Mouse (Mus musculus): ENCODE data around the gene Slx1b.
"Not testable (repeated sequence)": the region's sequence is repeated elsewhere in the genome, so short reads cannot be mapped to it uniquely, and the experiment has no call there.

The Slx1b gene

DNA sequence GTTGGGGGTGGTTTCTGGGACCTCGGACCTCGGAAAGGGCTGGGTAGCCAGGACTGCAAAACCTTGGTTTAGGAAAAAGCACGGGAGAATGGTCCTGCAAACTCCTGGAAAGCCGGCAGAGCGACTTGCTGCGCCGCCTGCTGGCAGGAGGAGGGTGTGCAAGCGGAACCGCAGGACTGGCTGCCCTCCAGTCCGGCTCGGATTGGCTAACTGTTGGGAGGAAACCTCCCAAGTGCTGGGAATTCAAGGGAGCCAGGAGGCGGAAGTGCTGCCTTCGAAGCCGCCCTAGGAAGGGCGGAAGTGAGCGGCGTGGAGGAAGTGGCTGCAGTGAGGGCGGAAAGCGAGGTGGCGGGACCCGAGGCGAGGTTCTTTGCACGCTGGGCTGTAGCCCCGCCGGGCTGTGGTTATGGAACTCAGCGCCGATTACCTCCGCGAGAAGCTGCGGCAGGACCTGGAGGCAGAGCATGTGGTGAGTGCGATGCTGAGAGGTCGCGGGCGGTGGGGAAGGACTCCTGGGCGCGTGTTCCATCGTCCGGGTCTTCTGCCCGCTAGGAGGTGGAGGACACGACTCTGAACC lies at the start of gene Slx1b:
Slx1b (minus strand) TSS at position 154 of the 577 bp plus-strand sequence.
- DNase-seq (ENCODE audit: low read depth), result peak; percentile 97

DNA sequence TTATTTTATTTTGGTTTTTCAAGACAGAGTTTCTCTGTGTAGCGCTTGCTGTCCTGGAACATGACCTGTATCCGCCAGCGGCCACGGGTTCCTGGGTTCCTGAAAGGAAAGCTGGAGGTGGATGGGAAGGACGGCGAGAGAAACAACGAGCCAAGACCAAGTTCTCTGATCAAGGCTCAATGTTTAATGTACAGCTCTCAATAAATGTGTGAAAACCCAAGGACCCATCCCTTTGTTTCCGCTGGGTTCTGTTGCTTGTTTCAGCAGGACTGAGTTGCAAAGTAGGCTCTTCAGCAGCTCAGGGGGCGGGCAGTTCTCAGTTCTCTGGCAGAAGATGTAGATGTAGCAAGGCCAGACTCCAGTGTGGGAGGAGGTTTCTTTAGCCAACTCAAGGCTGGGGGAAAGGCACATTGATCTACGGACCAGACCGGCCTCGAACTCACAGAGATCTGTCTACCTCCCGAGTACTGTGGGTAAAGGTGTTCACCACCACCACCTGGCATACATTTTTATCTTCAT lies 46.4 kb upstream of the Slx1b start:
- DNase-seq (ENCODE audit: low read depth), result no peak

DNA sequence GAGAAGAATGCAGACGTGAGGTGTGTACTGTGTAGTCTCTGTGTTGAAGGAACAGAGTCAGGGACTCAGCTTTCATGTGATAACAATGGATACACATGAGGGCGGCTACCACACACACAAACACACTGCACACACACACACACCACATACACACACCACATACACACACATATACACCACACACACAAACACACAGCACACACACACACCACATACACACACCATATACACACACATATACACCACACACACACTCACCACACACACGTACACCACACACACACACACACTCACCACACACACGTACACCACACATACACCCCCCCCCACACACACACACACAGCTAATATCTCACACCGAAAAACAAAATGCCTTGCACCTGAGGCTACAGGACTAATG lies 45.9 kb upstream of the Slx1b start:
- DNase-seq (ENCODE audit: low read depth), result no peak

DNA sequence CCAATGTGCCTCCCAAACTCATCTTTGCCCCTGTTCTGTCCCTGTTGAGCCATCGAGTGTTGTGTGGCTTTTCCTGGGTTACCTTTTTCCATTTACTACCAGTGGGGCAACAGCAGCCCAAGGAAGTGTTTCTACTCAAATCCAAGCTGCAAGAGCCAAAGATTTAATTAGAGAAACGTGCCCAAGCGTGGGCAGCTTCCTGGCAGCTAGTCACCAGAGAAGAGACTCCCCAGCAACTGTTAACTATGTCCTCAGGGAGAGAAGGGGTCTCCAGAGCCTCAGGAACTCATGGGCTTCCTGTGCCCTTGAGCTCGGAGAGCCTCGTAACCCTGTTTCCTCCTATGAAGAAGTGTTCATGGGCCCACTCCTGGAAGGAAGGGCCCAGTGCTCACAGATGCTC lies 45.4 kb upstream of the Slx1b start:
- no peak for DNase-seq (ENCODE audit: low read depth)

DNA sequence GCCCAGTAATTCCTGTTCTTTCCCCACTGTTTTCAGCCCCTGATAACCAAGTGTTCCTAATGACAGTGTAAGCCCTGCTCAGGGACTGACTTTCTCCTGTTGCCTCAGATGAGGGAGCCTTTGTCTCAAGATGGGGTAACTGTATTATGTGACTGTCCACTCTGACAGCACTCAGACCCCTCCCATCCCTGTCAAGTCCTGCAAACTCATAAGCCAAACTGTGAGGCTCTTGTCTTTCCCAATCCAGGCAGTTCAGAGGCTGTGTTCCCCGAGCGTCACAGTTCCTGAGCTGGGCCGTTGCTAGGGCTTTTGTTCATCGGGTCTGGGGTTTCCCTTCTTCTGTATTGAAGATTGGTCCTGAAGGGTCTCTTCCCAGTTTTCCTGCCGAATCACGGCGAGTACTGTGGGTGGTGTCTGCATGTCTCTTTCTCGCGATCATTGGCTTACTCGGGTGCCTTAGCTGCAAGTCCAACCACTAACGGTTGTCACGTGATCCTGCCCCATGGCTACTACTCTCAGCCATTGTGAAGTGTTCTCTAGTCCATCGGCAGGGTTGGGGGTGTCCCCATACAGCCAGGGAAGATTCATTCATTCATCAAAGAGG lies 44.6 kb upstream of the Slx1b start:
- DNase-seq (ENCODE audit: low read depth), result no peak

DNA sequence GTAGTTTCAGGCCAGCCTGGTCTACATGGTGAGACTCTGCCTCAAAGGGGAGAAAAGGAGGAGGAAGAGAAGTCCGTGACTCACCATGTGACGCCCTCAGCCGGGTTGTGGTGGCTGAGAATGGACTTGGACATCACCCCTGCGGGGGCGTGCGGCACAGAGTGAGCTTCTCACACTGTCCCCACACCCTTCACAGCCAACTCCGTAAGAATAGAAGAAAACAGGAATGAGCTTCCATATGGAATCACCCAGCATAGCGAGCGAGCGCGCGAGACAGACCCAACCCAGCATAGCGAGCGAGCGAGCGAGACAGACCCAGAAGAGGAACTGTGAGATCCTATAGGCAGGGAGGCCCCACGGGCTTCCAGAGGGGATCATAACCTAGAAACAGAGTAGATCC lies 44.0 kb upstream of the Slx1b start:
- DNase-seq (ENCODE audit: low read depth), result no peak

DNA sequence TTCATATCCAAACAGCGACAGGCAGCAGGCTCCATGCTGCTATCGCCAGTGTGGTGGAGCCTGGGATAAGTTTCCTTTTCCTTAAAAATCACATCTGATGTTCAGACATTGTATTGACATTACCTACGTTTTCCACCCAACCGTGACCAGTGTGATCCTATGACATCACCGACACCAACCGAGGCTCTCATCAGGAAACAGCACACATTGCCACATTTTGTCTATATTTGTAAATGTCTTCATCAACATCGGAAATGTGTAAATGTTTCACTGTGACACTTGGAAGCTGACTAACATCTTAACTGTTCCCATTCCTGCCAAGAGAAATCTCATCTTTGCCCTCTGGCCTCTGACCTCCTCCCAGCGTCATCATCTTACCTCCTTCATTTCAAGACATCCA lies 40.5 kb upstream of the Slx1b start:
- DNase-seq (ENCODE audit: low read depth), result no peak

DNA sequence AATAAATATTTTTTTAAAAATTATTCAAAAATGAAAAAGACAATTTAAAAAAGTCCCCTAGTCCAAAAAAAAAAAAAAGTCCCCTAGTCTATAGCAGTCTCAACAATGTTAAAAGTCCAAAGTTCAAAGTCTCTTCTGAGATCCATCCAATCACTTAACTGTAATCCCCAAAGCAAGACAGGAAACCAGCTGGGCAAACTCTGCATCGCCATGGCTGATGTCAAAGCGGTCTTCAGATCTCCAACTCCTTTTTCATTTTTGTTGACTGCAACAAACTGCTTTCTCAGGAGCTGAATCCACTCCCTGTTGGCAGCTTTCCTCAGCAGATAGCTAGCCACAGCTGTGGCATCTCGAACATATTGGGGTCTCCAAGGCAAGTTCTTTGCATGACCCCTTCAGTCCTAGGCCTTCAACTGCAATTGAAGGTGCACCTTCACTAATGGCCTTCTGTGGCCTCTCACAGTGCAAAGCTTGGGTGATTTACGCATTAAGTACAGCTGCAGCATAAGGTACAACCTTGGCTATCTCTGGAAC lies 34.7 kb upstream of the Slx1b start:
- not testable (repeated sequence) for DNase-seq (ENCODE audit: low read depth)

DNA sequence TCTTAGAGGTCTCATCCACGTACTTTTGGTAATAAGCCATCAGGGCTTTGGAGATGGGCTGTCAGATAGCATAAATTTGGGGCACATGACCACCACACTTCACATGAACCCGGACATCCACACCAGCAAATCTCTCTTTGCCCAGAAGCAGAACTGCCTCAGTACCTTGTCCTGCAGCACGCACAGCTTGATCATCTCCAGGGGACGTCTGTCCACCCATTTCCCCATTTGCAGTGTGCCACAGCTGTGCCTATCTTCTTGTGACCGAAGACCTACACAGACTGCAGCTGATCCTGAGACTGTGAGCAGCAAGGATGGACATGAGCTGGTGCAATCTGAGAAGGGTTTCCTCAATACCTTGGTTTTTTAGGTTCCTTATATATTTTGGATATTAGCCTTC lies 30.1 kb upstream of the Slx1b start:
- no peak for DNase-seq (ENCODE audit: low read depth)

DNA sequence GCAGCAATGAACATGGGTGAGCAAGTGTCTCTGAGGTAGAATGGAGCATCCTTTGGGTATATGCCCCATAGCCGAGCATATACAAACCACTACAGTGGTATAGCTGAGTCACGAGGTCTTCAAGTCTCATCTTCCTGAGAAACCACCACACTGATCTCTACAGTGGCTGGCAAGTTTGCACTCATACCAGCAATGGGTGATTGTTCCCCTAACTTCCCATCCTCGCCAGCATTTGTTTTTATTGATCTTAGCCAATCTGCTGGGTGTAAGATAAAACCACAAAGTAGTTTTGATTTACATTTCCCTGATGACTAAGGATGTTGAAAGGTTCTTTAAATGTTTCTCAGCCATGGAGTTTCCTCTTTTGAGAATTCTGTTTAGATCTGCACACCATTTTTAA lies 29.5 kb upstream of the Slx1b start:
- no peak for DNase-seq (ENCODE audit: low read depth)

DNA sequence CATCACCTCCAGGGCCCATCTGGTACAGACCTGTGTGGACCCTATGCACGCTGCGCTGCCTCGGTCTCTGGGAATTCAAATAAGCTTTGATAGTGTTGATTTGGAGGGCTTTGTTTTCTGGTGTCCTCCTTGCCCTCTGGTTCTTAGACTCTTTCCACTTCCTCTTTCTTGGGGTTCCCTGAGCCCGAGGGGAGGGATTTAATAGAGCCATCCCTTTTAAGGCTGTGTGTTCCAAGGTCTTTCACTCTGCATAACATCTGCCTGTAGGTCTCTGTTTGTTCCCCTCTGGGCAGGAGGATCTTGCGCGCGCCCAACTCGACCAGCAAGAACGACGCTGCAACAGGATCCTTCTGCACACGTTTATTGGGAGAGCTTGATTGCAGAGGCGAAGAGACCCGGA lies 26.1 kb upstream of the Slx1b start:
- DNase-seq (ENCODE audit: low read depth), result no peak

DNA sequence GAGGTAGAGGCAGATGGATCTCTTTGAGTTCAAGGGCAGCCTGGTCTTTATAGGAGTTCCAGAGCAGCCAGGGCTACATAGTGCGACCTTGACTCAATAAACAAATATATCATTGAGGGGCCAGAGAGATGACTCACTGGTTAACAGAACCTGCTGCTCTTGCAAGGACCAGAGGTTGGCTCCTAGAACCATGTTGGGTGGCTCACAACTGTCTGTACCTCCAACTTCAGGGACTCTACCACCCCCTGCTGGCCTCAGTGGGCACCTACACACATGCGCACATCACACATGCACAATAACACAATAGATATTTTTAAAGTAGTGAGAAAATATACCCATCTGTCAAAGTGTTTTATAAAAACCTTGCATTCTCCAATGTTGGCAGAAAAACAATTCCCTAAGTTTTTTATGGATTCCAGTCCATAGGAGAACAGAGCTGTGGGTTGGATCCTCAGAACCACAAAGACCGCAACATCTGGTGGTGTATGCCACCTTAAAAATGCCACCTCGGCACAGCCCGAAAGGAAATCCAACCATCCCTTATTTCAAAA lies 23.3 kb upstream of the Slx1b start:
- DNase-seq (ENCODE audit: low read depth), result no peak

DNA sequence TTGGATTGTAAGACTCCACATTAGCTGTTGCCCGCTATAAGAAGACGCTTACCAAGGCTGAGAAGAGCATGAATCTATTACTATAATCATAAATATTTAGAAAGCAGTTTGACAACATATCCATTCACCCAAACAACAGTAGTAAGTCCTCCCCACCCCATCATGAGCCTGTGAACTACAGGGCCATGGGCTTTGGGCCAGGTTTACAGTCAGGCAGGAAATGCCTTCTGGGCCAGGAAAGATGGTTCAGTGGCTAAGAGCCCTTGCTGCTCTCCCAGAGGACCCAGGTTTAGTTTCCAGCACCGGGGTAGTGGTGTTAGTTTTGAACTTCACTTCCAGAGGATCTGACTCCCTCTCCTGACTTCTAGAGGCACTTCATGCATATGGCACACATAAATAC lies 22.0 kb upstream of the Slx1b start:
- DNase-seq (ENCODE audit: low read depth), result no peak

DNA sequence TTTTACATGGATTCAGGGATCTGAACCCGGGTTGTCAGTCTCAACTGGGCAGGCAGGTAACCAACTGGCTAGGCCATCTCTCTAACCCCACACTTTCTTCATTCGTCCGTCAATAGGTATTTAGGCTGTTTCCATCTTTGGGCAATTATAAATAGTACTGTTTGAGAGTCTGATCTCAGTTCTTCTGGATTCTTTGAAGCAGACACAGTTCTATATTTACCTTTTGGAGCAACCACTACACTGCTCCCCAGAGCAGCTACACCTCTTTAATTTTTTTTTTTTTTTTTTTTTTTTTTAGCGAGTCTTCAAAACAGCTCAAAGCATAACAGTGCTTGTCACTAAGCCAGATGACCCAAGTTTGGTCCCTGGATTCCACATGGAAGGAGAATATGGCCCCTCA lies 20.1 kb upstream of the Slx1b start:
- no peak for DNase-seq (ENCODE audit: low read depth)

DNA sequence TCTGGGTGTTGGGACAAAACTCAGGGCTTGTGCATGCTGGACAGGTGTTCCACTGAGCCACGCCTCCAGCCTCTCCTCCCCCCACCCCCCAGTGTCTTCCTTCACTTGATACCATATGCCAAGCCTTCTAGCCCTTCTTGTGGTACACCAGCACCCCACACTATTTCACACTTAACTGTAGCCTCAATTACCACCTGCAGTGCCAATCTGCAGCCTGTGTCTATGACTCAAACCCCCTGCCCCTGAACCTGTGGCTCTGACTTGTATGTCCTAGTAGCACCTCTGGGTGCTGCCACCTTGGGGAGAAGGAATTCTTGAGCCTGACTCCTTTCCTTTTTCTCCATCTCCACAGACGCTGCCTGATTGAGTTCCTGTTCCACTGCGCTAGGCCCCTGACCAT lies 16.3 kb upstream of the Slx1b start:
- no peak for DNase-seq (ENCODE audit: low read depth)

DNA sequence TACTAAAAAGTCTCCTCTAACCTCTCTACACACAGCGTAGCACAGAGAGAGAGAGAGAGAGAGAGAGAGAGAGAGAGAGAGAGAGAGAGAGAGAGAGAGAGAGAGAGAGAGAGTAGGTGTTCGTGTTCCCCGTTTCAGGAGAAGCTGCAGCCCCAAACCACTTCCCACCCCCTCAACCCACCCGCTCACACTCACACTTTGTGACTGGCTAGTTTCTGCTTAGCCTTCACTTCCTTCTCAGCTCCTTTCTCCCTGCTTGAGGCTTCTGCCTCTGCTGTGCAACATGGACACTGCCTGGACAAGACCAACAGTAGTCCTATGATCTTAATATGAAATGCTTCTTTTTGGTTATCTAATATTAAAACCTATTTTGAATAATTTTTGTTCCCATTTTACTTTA lies 14.7 kb upstream of the Slx1b start:
- DNase-seq (ENCODE audit: low read depth), result no peak

DNA sequence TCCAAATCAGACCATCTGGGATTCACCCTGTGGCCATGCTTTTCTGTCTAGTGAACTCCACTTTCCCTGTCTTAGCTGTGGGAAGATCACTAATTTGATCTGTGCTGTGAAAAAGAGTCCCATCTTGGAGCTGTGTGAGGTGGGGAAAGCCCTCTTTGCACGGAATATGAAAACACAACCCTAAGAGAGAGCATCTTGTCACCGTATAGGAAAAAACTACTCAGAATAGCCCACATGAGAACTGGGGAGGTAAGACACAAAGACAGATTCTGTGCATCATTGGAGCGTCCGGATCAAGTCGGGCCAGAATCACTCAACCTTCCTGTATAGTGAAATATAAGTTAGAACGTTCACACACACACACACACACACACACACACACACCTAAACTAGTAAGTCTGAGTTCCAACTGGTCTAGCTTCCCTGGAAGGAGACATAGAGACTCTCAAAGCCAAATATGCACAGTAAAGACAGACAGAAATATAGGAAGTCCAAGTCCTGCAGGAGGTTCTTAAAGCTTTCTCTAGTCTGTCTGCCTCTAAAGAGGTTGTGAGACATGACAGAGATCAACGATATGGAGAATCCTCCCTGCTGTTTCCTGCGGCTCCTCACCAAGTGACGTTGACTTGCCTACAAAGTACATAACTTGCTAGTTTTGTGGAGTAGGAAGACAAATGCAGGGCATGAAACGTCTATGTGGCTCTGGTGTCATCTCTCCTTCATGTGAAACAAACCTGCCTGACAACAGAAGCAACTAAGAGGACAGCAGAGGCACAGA lies 12.8 kb upstream of the Slx1b start:
- DNase-seq (ENCODE audit: low read depth), result no peak

DNA sequence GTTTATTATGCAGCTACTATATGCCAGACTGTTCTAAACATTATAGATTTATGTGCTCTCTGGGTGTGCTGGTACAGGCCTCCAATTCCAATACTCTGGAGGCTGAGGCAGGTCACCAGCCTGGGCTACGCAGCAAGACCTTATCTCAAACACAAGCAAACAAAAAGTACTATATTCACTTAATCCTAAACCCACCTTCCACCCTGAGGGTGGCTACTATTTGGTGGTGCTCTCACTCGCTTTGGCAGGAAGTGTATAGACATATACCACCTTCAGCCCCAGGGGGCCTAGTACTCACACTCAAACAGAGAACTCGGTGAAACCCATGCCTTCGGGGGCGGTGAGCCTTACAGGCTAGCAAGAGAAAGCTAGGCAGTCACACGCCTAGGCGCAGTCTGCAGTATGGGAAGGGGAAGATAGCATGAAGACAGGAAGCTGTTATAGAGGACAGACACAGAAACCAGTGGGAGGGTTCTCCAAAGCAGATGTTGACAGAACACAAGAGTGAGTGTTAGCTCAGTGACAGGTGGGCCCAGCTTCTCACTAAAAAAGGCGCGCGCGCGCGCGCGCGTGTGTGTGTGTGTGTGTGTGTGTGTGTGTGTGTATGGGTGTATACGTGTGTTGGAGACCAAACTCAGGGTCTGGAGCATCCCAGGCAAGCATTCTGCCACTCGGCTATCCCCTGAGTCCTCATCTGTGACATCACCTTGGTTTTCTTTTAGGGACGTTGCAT lies 12.0 kb upstream of the Slx1b start, which contains the start of gene Coro1a:
Coro1a (minus strand) TSS at position 346 of the 733 bp plus-strand sequence.
- DNase-seq (ENCODE audit: low read depth), result no peak

DNA sequence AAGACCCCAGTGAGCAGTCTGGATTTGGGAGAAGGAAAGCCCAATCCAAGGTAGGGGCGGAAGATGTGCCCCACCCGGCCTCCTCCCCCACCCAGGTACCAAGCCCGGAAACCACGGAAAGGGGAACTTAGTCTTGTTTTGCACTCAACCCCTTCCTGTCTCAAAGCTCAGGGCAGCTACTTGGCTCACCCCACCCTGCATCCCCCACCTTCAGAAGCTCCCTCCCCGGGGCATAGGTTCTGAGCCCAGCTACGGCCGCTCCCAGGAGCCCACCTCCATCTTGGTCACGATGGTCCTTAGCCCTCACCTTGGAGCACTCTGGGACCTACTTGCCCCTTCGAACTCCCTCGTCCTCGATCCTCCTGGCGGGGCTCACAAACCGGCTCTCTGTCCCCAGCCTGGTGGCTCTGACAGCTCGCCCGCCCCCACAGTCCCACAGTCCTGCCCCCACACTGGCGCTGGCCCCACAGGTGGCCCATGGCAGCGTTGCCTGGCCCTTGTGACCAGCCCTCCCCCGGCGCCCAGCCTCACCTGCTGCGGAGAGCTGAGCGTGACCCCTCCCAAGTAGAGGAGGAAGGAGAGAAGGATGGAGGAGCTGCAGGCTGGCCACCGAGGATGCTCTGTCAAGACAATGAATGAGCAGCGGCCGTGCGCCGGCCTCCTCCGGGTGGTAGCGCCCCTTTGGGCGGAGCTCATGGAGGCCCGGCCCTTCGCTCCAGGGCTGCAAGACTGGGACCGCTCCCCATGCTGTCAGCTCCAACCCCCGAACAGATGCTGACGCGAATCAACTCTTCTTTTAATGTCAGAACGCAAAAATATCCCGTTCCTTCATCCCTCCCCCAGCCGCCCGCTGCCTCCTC lies 8.8 kb upstream of the Slx1b start:
- no peak for DNase-seq (ENCODE audit: low read depth)

DNA sequence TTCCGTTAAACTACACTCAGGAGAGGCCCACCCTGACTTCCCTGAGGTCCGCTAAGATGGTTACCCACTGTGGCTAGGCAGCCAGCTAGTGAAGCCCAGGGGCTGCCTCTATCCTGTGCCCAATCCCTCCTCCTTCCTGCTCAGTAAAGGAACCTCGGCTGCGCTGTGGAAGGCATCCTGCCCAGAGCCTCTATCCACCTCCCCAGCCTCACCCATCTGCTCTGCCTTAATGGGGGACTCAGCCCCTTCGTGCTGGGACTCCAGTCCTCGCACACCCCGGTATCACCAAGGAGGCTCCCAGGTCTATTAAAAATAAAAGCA lies 8.1 kb upstream of the Slx1b start:
- no peak for DNase-seq (ENCODE audit: low read depth)
